In genomic region chr1:40680868-40681698, GRCm38 (mm10) we compare ENCODE assay signal across 8 mouse cellular contexts. TPM values are rescaled to one million over a fixed set of nuclear protein-coding genes. Genes with fewer than 3 reads are reported as not detected.
DNase-seq lines count a peak whose midpoint lies in the region; ATAC-seq and TF ChIP-seq lines count a peak whose summit lies in the region.

No protein-coding gene starts in this region.

- H3K4me1 ChIP-seq in embryonic facial prominence, embryonic 15.5 days, result peaks cover 23% of the 10 kb centered on the region
- no peaks in the 10 kb centered on the region for H3K4me1 ChIP-seq in lung, embryonic 14.5 days (ENCODE audit: insufficient read depth)
- peaks cover 22% of the 10 kb centered on the region for H3K4me1 ChIP-seq in neural tube, embryonic 15.5 days

- no peak overlapping the region for H3K27ac ChIP-seq in embryonic facial prominence, embryonic 15.5 days (replicated peaks)
- H3K27ac ChIP-seq in lung, embryonic 14.5 days (ENCODE audit: low read depth), result no peak overlapping the region
- H3K27ac ChIP-seq in neural tube, embryonic 15.5 days (replicated peaks), result no peak overlapping the region

- peak overlapping the region; percentile 58 for H3K4me3 ChIP-seq in embryonic facial prominence, embryonic 15.5 days (replicated peaks)
- peak overlapping the region; percentile 56 for H3K4me3 ChIP-seq in lung, embryonic 14.5 days (ENCODE audit: low read depth, low read length)
- peak overlapping the region; percentile 58 for H3K4me3 ChIP-seq in neural tube, embryonic 15.5 days (replicated peaks)

- H3K27me3 ChIP-seq in embryonic facial prominence, embryonic 15.5 days, result peaks cover 69% of the 10 kb centered on the region
- peaks cover 55% of the 10 kb centered on the region for H3K27me3 ChIP-seq in lung, embryonic 14.5 days (ENCODE audit: insufficient read depth, low read length)
- peaks cover 56% of the 10 kb centered on the region for H3K27me3 ChIP-seq in neural tube, embryonic 15.5 days (replicated peaks)

- H3K9me3 ChIP-seq in embryonic facial prominence, embryonic 15.5 days (replicated peaks), result no peaks in the 10 kb centered on the region
- no peaks in the 10 kb centered on the region for H3K9me3 ChIP-seq in lung, embryonic 14.5 days (ENCODE audit: low read depth, low read length)
- no peaks in the 10 kb centered on the region for H3K9me3 ChIP-seq in neural tube, embryonic 15.5 days (replicated peaks)

- peak; percentile 11 for DNase-seq in ovary, postnatal 10 days (ENCODE audit: low spot score)
- no peak for DNase-seq in ovary, adult 18-20 months (ENCODE audit: low spot score)
- peak; percentile 24 to 44 for DNase-seq in heart, postnatal 10 days
- DNase-seq in kidney, postnatal 36 days, result peak; percentile 74 to 82
- peak; percentile 26 for DNase-seq in lung, embryonic 14.5 days
- DNase-seq in urinary bladder, postnatal 14 days (ENCODE audit: low spot score), result peak; percentile 60

- peak overlapping the region; percentile 7 for H3K9ac ChIP-seq in embryonic facial prominence, embryonic 15.5 days
- H3K9ac ChIP-seq in lung, embryonic 14.5 days, result peak overlapping the region; percentile 40; the same call in 1 of the 2 replicates
- peak overlapping the region; percentile 47 for H3K9ac ChIP-seq in neural tube, embryonic 15.5 days (replicated peaks)

- TF ChIP-seq CTCF in lung, embryonic 14.5 days (IDR thresholded peaks at IDR 0.05; ENCODE audit: low read depth), result no peak

- ATAC-seq in embryonic facial prominence, embryonic 15.5 days (ENCODE audit: insufficient number of reproducible peaks, low FRiP score, low TSS enrichment, low read depth), result peak; percentile 74
- ATAC-seq in lung, embryonic 14.5 days (ENCODE audit: insufficient read depth), result peak; percentile 72
- peak; percentile 82 for ATAC-seq in neural tube, embryonic 15.5 days (ENCODE audit: low FRiP score)

- under 1% methylated on average over 51 of the region's 90 CpGs for WGBS in embryonic facial prominence, embryonic 15.5 days
- WGBS in lung, embryonic 14.5 days, result under 1% methylated on average over 89 of the region's 90 CpGs
- under 1% methylated on average over 81 of the region's 90 CpGs for WGBS in neural tube, embryonic 15.5 days

- H3K36me3 ChIP-seq in embryonic facial prominence, embryonic 15.5 days, result no peaks in the 10 kb centered on the region
- H3K36me3 ChIP-seq in lung, embryonic 14.5 days (ENCODE audit: insufficient read depth), result no peaks in the 10 kb centered on the region
- no peaks in the 10 kb centered on the region for H3K36me3 ChIP-seq in neural tube, embryonic 15.5 days

- intact Hi-C loops in heart, postnatal 10 days (cut with DNase I), result no loop called here

- H3K4me2 ChIP-seq in embryonic facial prominence, embryonic 15.5 days (replicated peaks), result peak overlapping the region; percentile 99
- peak overlapping the region; percentile 96 for H3K4me2 ChIP-seq in lung, embryonic 14.5 days
- H3K4me2 ChIP-seq in neural tube, embryonic 15.5 days, result peak overlapping the region; percentile 99

RNA-seq across cellular contexts. Expression of gene Slc9a2, which starts 0.7 kb away (rescaled TPM):
- polyA plus RNA-seq in embryonic facial prominence, embryonic 15.5 days (2015; fragmentation: Nextera tagmentation; extraction: Ambion mirVana), result 1.0 and 1.2 TPM in 2 replicates
- under 1 TPM; 0.50 to 0.84 TPM for total RNA-seq in heart, postnatal 10 days (2021)
- polyA plus RNA-seq in lung, embryonic 14.5 days (2014; fragmentation: Nextera tagmentation; extraction: Ambion mirVana), result 0.07 TPM in 1 of 2 replicates, not detected in the other
- polyA plus RNA-seq in neural tube, embryonic 15.5 days (2015; fragmentation: Nextera tagmentation; extraction: Ambion mirVana), result 0.26 and 0.68 TPM in 2 replicates
